Mouse (Mus musculus) lung, postnatal 0 days (tissue): ENCODE data around the gene Bend5.

ENCODE experiments used
- CTCF ChIP-seq: IDR thresholded peaks from 2 replicates; pipeline ENCODE4 v1.5.1; 2016; ENCODE audit warnings: antibody characterized with exemption, mild to moderate bottlenecking
- EP300 ChIP-seq: IDR thresholded peaks from 2 replicates; pipeline ENCODE4 v1.6.1; 2016; ENCODE audit warnings: antibody characterized with exemption, mild to moderate bottlenecking, control low read depth

DNA sequence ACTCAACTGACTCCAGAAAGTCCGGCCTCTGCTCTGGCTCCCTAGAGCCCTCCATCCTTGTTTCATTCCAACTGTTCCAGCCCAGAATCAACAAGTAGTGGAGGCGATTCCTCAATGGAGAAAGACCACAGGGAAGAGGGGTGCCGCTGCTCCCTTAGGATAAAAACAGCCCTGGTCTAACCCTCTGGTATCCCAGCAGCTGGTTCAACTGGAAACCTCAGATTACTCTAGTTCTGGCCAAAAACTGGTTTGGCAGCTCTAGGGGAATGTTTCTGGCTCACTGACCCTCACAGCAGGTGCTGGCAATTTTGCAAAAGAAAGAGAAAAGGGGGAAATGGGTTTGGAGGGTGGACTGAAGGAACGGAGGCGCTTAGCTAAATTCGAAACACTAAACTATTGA lies 407 bp upstream of the Bend5 start:
- no peak for TF ChIP-seq EP300
- TF ChIP-seq CTCF: no peak
